Mouse (Mus musculus): ENCODE results near the gene Hoxa9.

The Hoxa9 gene

DNA sequence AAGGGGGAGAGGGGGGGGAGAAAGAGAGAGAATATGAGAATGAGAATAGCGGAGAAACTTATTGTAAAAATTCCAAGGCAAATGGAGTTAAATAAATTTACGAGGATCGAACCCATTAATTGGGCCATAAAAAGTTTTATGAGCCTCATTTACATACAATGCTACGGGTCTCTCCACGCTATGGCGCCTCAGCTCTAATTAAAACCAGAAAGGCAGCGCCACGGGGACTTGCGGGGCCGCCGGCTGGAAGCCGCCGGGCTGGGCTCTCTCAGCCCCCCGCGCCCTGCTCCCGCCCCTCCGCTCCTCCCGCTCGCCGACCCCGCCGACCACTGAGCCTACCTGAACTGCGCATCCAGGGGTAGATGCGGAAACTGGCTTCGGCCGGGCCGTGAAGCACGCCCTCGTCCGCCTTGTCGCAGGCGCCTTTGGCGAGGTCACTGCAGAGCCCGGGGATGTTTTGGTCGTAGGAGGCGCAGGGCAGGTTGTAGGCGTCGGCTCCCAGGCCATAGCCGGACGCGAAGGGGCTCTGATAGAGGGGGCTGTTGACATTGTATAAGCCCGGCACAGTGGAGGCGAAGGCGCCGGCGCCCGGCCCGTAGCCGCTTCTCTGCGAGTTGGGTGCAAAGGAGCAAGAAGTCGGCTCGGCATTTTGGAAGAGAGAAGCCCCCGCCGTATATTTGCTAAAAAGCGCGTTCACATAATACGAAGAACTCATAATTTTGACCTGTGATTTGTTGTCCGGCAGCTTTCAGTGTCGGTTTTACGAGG lies 14.0 kb downstream of the Hoxa9 start:
- no peak for DNase-seq (ENCODE audit: low read depth, low spot score)

DNA sequence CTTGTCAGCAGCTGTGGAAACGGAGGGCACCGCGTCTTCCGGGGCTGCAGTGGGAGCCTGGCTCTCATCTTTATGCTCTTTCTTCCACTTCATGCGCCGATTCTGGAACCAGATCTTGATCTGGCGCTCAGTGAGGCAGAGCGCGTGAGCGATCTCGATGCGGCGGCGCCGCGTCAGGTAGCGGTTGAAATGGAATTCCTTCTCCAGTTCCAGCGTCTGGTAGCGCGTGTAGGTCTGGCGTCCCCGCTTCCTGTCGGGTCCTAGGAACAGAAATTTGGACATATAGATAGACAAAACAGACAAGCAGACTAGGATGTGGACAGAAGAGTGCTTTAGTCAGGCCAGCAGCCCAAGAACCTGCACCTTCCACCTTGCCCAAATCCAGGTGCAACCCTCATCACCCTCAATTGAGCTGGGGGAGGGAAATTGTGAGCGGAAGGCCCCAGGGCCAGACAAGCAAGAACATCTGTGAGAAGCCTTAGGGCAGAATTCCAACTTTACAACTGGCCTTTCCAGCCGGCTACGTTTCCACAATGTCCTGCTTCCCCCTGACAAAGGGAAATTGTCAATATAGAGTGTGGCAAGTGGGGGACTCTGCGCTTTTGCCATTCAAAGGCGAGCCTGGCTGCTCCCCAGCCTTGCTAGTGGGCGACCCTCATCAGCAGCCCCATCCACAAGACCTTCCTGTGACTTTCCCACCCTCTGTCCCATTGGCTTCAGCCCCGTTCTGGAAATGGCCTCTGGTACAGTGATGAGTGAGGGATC lies 14.9 kb downstream of the Hoxa9 start:
- DNase-seq (ENCODE audit: low read depth, low spot score): no peak

DNA sequence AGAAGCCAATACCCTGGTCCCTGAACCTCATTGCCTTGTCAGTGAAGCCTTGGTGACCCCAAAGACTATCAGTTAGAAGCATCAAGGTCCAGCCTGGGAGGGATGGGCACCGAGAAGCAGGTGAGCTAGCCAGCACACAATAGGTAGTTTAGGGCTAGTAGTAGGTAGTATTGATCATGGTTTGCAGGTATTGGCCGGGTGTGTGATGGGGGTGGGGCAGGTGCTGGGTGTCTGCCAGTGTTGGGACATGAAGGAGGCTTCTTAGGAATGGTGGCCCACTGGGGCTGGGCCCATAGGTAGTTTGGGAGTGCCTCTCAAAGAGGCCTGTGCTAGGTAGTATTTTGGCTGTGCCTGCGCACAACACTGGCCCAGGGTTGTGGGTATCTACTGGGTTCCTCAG lies 15.8 kb downstream of the Hoxa9 start:
- no peak for DNase-seq (ENCODE audit: low read depth, low spot score)

DNA sequence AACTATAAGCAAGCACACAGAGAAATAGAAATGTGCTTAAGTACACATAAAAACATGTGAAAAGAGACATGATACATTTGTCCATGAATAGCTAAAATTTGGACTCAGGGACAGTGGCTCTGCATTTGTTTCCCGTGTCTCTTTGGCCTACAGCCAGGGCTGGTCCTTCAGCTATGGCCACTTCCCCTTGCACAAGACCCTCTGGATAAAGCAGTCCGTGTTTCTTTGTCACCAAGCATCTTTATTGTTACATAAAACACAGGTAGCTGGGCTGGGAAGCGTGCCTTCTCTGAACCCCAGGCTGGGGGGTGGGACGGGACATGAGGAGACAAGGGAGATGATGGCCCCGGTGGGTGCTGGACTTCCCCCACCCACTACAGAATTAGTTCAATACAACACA lies 16.6 kb downstream of the Hoxa9 start:
- DNase-seq (ENCODE audit: low read depth, low spot score): no peak

DNA sequence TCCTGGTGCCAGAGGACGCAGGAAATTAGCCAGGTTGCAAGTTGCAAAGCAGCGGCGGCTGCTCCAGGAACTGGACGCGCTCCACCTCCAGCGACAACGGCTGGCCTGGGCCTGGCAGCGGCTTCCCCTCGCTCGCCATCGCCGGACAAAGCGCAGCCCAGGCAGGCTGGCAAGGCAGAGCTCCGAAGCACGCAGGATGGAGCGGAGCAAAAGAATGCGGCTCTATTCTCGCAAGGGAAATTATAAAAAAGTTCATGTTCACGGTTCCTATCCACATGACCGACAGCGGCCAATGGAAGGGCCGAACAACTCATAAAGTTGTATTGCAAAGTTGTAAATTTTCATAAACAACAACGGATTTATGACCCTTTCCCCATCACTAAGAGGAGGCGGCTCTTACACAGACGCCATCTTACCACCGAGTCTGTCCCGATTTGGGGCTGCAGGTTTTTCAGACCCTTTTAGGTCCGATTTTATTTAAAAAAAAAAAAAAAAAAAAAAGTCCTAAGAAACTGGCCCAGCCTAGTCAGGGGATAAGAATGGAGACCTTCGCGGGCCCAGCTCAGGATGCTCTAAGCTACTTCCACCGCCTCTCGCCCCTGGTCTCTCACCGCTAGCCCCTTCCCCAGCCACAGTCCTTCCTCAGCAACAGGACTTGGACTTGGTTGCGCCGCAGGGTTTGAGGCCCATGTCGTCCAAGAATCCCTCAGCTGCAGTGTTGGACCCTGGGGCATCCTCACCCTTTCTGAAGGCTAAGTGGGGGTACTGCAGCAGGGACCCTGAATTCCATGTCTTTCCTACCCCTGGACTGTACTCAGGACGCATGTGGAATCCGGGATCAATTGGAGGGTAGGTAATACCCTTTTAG lies 17.5 kb downstream of the Hoxa9 start, which contains the start of the genes Hoxa3 and Gm28308:
Hoxa3 (minus strand) TSS at position 218 of the 868 bp plus-strand sequence.
Gm28308 (minus strand) TSS at position 221 of the 868 bp plus-strand sequence.
- no peak for DNase-seq (ENCODE audit: low read depth, low spot score)

DNA sequence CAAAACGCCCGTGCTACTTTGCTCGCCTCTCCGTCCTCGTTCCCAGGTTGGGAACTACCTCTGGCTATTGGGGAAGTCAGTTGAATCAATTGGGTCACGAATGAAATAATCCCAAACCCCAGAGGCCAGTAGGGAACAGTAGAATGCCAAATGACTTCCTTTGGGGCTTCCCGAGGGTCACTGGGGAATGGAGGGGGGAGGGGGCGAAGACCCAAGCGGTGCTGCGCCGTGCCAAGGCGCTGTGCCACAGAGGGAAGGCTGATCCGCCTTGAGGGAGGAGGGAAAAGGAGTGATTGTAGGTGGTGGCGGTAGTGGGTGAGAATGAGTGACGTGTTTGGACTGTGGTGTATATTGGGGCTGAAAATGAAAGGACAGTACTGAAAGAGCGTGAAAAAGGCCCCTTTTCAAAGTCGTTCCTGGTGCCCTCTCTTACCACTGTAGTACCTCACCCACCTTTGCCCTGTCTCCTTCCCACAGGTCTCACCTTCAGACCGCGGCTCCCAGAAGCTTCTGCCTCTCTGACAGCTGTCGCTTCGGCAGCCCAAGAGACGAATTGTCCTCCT lies 18.3 kb downstream of the Hoxa9 start:
- DNase-seq (ENCODE audit: low read depth, low spot score): no peak

DNA sequence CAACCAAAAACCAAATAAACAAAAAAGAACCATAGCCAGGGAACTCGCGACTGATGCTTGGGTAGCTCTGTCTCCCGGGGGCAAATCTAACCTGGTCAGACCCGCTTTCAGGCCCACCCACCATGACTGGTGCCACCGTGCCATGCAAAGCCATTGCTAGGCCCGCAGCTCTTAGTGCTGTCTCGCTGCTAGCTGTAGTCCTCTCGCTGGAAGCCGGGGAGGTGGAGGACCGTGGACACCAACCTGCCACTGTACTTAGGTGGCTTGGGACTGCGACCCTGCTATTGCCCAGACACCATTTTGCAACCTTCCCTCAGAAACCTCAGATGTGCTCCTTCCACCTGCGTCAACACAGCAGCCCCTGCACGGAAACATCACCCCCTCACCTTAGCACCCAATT lies 18.9 kb downstream of the Hoxa9 start:
- no peak for DNase-seq (ENCODE audit: low read depth, low spot score)

DNA sequence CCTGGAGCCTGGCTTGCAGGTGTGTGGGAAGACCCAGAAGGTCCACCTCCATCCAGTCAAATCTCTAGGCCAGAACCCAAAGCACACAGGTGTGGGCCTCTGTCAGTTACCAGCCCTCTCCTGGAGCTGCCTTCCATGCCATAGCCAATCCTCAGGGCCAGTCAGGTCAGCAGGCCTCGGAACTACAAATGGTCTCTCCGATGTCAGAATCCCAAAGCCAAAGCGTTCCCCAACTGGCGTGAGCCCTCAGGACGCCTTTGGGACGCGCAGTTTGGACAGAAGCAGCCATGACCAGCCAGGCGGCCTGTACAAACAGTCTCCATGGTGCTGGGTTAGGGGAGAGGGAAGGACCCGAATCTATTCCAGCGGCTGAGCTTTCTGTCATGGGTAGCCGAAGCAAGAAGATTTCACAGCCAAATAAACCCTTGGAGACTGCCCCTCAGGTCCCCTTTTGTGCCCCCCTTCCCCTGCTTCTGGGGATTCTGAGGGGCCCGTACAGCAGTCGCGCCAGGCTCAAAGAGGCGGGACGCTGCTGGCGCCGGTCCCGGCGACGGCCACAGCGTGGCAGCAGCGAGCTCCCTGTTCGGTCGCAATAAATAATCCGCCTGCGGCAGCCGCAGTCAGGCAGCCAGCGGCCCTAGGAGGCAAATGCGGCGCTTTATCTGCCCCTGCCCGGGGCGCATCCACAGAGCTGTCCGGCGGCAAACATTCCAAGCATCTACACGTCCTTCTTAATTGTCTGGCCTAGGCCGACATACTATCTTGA lies 19.5 kb downstream of the Hoxa9 start:
- no peak for DNase-seq (ENCODE audit: low read depth, low spot score)

DNA sequence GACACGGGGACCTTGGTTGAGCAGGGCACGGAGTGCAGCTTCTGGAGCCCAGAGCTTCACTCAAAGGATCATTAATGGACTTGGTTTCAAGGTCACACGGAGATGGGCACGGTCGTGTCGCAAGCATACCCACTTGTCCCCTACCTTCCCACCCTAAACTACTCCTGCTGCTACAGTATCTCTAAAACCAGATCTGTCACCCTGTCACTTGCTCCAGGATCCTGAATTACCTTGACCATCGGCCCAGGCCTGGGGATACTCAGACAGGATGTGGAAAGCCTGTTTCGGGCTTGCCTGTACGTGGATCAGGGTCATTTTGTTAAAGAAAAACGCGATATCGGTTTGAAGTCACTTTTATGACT lies 21.2 kb downstream of the Hoxa9 start:
- DNase-seq (ENCODE audit: low read depth, low spot score): no peak

DNA sequence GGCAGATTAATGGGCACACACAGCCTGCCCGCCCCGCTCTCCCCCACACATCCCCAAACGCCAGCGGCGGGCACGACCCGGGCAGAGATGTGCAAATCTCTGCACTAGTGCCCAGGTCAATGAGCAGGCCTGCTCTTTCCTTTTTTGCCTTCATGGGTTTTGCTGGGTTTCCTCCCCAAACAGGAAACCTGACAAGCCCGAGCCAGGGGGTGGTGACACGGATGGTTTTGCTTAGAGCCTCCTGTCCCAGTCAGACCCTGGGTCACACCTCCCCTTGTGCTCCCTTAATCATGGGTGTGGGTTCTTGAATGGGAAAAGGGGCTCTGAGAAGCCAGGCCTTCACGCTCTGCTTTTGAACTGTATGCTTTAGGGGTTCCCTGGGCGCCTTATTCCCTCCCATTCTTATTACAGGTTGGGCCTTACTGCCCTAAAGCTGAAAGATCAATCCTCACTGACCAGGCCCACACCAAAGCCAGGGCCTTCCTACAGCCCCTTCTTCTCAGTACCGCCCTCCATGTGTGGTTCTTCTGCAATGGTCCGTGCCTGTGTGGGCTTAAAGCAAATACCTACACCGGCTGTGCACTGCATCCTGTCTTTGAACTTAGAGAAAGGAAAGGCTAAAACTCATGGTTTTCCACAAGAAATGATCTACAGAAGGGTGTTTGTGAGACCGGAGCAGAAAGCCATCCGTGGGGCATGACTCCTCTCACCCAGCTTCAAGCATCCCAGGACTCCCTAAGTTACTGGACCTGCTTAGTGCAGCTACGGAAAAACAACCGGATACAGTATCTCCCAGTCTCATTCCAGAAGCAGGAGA lies 21.8 kb downstream of the Hoxa9 start:
- DNase-seq (ENCODE audit: low read depth, low spot score): no peak

DNA sequence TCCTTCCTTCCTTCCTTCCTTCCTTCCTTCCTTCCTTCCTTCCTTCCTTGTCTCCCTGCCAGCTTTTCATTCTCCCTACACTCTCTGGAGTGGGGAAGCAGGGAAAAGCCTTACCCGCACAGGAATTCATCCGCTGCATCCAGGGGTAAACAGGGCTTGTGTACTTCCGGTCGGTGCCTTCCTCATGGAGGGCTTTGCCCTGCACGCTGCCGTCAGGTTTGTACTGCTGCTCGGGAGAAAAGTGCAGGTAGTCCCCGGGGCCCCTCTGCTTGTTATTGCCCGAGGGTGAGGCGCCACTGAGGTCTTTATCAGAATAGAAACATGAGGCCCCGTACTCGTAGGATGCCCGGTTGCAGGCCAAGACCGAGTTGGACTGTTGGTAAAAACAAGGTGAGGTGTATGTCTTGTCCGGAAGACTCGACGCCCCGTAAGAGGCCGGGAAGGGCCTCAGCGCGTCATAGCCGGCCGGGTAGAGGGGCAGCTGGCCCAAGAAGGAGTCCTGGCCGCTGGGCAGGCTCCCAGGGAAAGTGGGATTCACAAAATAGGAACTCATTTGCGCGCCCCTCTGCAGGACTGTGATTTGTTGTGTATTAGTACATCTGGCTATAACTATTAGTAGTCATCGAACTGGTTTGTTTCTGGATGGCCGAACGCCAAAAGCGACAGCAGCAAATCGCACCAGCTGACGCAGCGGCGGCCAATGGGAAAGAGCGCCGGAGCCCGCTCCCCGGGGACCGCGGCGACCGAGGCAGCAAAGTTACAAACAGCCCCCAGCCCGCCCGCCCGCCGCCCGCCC lies 22.6 kb downstream of the Hoxa9 start, which contains the start of gene Hoxa6:
Hoxa6 (minus strand) TSS at position 651 of the 796 bp plus-strand sequence.
- no peak for DNase-seq (ENCODE audit: low read depth, low spot score)

DNA sequence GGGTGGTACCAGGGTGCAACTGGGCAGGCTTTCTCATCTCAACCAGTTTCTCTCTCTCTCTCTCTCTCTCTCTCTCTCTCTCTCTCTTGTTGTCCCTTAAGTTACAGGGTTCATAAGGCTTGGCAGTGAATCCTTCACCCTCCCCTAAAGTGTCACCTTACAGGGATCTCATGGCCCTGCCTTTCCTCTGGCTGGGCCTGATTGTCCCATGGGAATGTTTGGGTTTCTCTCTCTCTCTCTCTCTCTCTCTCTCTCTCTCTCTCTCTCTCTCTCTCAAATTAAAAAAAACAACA lies 23.3 kb downstream of the Hoxa9 start:
- DNase-seq (ENCODE audit: low read depth, low spot score): no peak

DNA sequence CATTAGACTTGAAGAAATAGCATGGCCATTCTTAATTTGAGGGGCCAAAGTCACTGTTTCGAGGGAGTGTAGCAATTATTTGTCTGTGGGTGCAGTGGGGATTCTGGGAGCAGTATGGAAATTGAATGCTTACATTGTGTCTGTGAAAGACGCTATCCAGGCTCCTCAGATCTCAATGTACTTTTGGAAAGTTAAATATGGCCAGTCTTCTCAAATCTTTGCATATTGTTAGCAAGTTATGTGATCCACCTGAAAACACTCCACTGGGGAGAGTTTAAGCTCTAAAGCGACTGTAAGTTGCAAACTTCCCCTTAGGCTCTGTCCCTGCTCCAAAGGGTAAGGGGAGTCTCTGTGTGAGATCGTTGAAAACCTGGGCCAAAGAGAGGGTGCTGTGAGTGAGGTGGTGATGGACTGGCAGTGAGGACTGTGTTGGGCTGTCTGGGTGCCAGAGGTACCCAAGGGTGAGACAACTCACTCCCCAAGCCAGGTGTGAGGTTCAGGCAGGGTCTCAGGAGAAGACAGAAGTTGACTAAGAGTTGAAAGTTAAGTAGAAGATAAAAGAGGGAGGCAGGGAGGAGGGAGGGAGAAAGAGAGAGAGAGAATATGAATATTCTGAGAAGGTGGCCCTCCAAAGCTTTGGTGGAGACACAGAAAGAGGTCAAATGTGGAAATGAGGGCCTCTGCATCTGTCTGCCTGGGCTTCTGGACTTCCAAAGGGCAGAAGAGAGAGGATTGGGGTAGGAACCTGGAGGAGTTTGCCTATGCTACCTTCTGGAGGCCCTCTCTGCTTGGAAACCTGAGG lies 23.8 kb downstream of the Hoxa9 start:
- DNase-seq (ENCODE audit: low read depth, low spot score): no peak

DNA sequence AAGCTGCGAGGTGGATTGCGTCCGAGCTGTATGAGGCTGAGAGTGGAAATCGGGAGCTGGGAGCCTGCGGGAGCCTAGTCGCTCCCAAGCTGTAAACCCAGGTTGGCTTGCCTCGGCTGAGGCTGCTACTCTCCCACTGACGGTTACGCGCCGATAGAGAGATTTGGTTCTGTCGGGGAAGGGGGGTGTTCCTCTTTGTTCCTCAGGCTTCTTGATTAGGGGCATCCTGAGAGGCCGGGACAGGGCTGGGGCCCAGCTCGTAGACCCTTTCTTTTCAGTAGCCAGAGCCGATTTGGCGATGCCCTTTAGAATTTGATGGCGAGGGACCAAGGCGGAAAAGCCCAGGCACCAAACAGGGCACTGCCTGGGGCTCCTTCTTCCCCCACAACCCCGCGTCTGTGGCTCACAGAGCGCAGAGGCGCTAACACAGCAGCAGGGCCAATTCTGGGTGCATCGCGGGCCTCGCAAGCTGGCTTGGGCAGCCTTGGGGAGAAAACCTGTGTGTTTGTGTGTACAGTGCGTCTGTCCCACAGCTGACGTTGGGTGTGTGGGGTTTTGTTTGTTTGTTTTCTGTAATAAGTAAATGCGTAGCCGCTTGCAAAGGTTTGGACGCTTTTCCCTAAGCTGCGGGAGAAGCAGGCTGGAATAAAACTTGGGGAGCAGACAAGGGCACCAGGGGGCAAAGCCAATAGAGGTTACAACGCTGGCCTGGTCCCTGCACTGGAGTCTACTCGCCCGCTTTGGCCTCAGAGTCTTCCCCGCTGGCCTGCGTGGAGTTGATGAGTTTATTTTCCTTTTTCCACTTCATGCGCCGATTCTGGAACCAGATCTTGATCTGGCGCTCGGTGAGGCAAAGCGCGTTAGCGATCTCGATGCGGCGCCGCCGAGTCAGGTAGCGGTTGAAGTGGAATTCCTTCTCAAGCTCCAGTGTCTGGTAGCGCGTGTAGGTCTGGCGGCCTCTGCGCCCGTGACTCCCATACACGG lies 25.0 kb downstream of the Hoxa9 start:
- DNase-seq (ENCODE audit: low read depth, low spot score): no peak

DNA sequence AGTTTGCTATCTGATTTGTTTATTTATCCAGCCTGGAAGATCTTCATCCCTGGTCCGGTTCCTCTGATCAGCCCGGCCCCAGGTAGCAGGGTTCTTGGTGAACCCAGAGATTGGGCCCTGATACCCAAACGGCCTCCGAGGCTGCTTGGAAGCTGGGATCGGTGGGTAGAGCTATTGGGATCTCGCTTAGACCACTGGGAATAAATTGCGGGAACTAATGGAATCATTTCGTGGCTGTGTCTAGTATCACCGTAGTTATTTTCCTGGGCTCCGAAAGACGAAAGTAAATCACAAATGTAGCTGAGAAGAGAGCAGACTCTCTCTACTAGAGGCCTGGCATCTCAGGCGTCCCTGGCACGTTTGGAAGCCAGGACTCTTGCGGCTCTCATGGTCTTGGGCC lies 25.7 kb downstream of the Hoxa9 start:
- DNase-seq (ENCODE audit: low read depth, low spot score): no peak

DNA sequence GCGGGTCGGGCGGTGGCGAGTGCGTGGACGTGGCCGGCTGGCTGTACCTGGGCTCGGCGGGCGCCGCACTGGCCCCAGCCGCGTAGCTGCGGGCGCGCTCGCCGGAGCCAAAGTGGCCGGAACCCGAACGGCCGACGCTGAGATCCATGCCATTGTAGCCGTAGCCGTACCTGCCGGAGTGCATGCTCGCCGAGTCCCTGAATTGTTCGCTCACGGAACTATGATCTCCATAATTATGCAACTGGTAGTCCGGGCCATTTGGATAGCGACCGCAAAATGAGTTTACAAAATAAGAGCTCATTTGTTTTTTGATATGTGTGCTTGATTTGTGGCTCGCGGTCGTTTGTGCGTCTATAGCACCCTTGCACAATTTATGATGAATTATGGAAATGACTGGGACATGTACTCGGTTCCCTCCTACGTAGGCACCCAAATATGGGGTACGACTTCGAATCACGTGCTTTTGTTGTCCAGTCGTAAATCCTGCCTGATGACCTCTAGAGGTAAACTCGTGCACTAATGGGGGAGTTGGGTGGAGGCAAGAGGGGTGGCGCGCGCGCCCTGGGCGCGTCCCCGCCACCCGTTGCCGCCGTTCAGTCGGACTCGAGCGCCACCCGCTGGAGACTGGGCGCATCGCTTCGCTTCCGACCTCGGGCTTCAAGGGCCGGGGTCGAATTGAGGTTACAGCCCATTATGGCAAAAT lies 26.7 kb downstream of the Hoxa9 start, which contains the start of gene Hoxa5:
Hoxa5 (minus strand) TSS at position 538 of the 703 bp plus-strand sequence.
- DNase-seq (ENCODE audit: low read depth, low spot score): no peak
